Mouse (Mus musculus) megakaryocyte, embryonic 14.5 days (primary cell): ENCODE data around the gene Mtmr3. TPM values are rescaled to one million over a fixed set of nuclear protein-coding genes. Genes with fewer than 3 reads are reported as not detected.

Source experiments
- H3K27me3 ChIP-seq: replicated peaks from 2 replicates; pipeline ENCODE3; 2012; ENCODE audit warnings: inconsistent platforms
- H3K36me3 ChIP-seq: replicated peaks from 2 replicates; pipeline ENCODE3; 2012; ENCODE audit warnings: low read length, inconsistent platforms, mixed read lengths
- H3K4me1 ChIP-seq: 2 replicates; pipeline ENCODE4 v1.6.1; 2012; ENCODE audit warnings: inconsistent platforms
- H3K4me3 ChIP-seq: replicated peaks from 2 replicates; pipeline ENCODE3; 2012; ENCODE audit warnings: moderate library complexity, mild to moderate bottlenecking, inconsistent platforms
- H3K9me3 ChIP-seq: 2 replicates; pipeline ENCODE4 v1.6.1; 2012; ENCODE audit warnings: inconsistent platforms
- FLI1 ChIP-seq: IDR thresholded peaks from 2 replicates; pipeline ENCODE4 v1.6.1; 2012; ENCODE audit warnings: low read length, inconsistent platforms, mixed read lengths
- GATA1 ChIP-seq: IDR thresholded peaks from 3 replicates; pipeline ENCODE4 v1.6.1; 2012; ENCODE audit warnings: mixed read lengths, low read length, inconsistent platforms, borderline replicate concordance
- polyA plus RNA-seq: library from polyadenylated mRNA; stranded (reverse); fragments of >175 nt; gene quantifications from 2 replicates; pipeline ENCODE4 v1.2.3, GENCODE M21; 2012; ENCODE audit warnings: low replicate concordance; ENCODE audit not compliant: insufficient read depth

The Mtmr3 gene
- polyA plus RNA-seq, 1 experiment = 8.7 TPM

DNA sequence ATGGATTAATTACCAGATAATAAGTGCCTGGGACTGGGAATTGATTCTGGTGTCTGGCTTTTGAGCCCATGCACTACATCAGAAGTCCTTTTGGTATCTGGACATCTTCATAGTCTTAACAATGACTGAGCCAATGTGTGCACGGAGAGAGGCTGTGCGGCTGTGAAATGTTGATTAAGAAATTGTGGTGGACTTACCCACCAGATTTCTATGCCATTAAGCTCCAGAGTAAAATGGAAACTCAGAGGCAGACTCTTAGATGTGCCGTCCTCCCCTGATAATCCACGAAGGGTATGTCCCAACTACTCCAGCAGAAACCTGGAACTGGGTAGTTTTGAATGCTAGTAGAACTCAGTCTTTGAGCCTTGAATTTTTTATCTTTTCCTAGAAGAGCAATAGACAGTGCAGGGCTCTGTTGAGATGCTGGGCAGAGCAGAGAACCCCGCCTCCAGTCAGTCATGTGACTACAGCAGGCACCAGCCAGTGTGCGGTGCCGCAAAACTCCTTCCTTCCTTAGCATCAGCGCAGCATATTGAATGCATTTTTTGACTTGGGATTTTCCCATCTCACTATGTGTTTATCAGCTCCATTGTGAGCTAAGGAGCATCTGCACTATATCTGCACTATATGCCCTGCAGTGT, 139.6 kb downstream of the Mtmr3 start:
- peaks cover 57% of the 10 kb centered on the region for H3K27me3 ChIP-seq
- H3K36me3 ChIP-seq = no peaks in the 10 kb centered on the region
- no peaks in the 10 kb centered on the region for H3K9me3 ChIP-seq
- H3K4me3 ChIP-seq = no peak overlapping the region
- H3K4me1 ChIP-seq = 0 out of 2 replicates have a peak, but pooled peaks cover under 1% of the 10 kb centered on the region
- TF ChIP-seq FLI1 (no peak), GATA1 (no peak)

GRCm38 (mm10) chr11:4452467-4453184, 142.0 kb downstream of the Mtmr3 start:
- Histone ChIP-seq H3K9me3 (no peaks in the 10 kb centered on the region), H3K4me3 (no peak overlapping the region), H3K36me3 (no peaks in the 10 kb centered on the region), H3K4me1 (no peaks in the 10 kb centered on the region), H3K27me3 (peaks cover 41% of the 10 kb centered on the region)
- no peak for TF ChIP-seq FLI1

DNA sequence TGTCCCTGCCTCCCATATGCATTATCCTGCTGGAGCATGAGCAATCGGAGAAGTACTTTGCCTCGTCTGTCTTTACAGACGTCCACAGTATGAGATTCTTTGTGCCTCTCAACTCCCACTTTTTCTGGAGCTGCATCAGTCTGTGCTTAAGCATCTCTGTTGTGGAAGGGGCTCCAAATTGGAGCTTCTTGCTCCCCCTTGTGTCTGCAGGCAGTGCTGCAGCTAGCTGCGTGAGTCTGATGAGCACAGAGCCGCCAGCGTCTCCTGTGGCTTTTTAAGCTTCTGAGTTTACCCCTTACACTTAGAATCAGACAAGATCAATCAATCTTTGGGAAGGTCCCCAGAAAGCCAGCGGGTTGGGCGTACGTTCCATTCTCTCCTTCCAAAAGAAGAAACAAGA, 143.5 kb downstream of the Mtmr3 start:
- no peak overlapping the region for H3K4me3 ChIP-seq
- H3K9me3 ChIP-seq = no peaks in the 10 kb centered on the region
- peaks cover 38% of the 10 kb centered on the region for H3K27me3 ChIP-seq
- TF ChIP-seq GATA1 = no peak
- TF ChIP-seq FLI1 = no peak
- H3K4me1 ChIP-seq = peaks cover 3% of the 10 kb centered on the region; the same call in 1 of the 2 replicates
- H3K36me3 ChIP-seq = no peaks in the 10 kb centered on the region

DNA sequence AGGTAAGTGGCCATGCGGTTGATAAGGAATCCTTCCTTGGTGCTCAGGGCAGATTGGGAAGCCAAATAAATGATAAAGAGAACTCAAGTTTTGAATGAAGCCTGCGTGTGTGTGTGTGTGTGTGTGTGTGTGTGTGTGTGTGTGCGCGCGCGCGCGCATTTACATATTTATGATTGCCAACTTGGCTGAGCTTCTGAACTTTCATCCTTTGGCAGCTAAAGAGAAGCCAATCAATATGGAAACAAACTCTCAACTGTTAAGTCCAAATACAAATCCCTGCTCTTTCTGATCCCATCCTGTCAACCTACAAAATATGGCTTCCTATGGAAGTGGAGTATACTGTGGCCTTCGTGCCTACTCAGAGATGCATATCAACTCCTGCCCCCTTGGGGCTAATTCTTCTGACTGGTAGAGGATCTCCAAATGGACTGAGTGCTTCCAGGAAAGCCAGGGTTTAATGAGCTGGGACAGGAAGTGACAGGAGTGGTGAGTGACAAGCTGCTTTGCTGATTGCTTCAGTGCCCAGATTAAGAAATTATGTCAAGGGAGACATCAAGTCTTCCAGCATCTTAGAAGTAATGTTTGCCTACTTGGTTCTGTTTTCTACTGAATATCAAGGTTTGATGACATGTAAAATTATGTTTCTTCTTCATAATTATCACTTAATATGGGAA, 148.3 kb downstream of the Mtmr3 start:
- H3K9me3 ChIP-seq = no peaks in the 10 kb centered on the region

GRCm38 (mm10) chr11:4442280-4442679, 152.4 kb downstream of the Mtmr3 start:
- no peak for TF ChIP-seq FLI1
- TF ChIP-seq GATA1 = no peak
- Histone ChIP-seq H3K36me3 (no peaks in the 10 kb centered on the region), H3K27me3 (peaks cover 11% of the 10 kb centered on the region), H3K4me3 (no peak overlapping the region), H3K9me3 (no peaks in the 10 kb centered on the region), H3K4me1 (peaks cover 7% of the 10 kb centered on the region)

More for the DNA sequence above, 148.3 kb downstream of the Mtmr3 start:
- no peaks in the 10 kb centered on the region for H3K36me3 ChIP-seq
- H3K4me1 ChIP-seq = peaks cover 7% of the 10 kb centered on the region
- no peak for TF ChIP-seq GATA1
- no peak for TF ChIP-seq FLI1
- H3K27me3 ChIP-seq = peaks cover 19% of the 10 kb centered on the region
- H3K4me3 ChIP-seq = no peak overlapping the region

DNA sequence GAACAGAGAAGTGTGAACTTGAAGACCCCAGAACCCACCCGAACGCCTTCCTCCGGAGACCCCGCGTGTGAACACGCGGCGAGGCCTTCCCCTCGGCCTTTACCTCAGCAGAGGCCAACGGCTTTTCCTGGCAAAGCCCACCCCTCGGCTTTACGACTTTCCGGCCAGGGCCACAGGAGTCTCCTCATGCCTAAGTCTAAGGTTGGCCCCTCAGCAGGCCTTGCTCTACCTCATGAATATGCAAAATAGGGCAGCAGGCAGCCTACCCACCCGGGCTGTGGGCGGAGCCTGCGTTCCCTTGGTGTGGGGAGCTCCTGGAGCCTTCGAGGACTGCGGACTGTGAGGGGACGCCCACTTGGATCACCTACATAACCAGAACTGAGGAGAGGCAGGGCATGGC, 153.7 kb downstream of the Mtmr3 start, which contains the start of gene Hormad2:
Hormad2 (minus strand) TSS at position 128 of the 400 bp plus-strand sequence.
- TF ChIP-seq GATA1 (no peak), FLI1 (no peak)
- Histone ChIP-seq H3K4me3 (no peak within 1 kb of the TSS), H3K27me3 (peaks cover 9% of the 10 kb centered on the region), H3K4me1 (peaks cover 4% of the 10 kb centered on the region; the same call in 1 of the 2 replicates), H3K36me3 (no peaks in the 10 kb centered on the region), H3K9me3 (no peaks in the 10 kb centered on the region)

GRCm38 (mm10) chr11:4438211-4438610, 156.5 kb downstream of the Mtmr3 start:
- peaks cover 4% of the 10 kb centered on the region for H3K9me3 ChIP-seq
- peaks cover 8% of the 10 kb centered on the region for H3K27me3 ChIP-seq
- TF ChIP-seq GATA1 (no peak), FLI1 (no peak)
- H3K4me3 ChIP-seq = no peak overlapping the region
- H3K36me3 ChIP-seq = no peaks in the 10 kb centered on the region
- H3K4me1 ChIP-seq = peaks cover 4% of the 10 kb centered on the region; the same call in 1 of the 2 replicates

DNA sequence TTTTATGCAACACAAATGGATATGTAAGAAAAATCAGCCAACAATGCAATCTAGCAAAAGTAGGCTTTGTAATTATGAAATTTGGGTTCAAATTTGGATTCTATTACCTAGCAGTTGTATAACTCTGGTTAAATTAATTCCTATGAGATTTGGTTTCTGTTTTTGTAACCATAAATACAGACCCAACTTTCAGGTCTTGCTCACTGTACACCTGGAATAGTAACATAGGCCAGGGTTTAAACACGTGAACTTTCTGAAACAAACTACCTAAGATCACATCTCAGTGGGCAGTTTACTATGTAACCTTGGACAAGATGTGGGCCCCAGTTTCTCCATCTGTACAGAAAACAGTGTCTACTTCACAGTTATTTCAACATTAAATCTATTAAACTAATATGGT, 157.3 kb downstream of the Mtmr3 start:
- Histone ChIP-seq H3K4me3 (no peak overlapping the region), H3K9me3 (peaks cover 4% of the 10 kb centered on the region), H3K36me3 (no peaks in the 10 kb centered on the region), H3K27me3 (peaks cover 12% of the 10 kb centered on the region), H3K4me1 (peaks cover 2% of the 10 kb centered on the region; the same call in 1 of the 2 replicates)
- TF ChIP-seq FLI1 = no peak
- no peak for TF ChIP-seq GATA1

DNA sequence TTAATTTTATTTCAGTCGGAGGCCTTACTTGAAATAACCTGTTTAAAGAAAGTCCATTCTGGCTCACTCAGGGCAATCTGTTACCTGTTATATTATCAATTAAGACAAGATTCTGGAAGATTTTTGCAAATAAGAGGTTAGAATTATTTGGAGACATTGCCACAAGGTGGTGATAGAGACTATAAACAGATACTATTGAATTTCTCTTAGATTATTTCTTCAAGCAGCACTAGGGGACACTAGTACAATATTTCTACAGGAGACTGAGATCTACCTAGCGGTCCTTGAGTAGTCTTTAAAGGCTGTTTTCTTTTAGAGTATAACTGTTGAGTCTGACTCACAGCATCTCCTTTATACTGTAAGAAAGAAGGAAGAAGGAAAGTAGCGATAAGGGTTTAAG, 158.0 kb downstream of the Mtmr3 start:
- TF ChIP-seq FLI1 (no peak), GATA1 (no peak)
- H3K36me3 ChIP-seq = no peaks in the 10 kb centered on the region
- H3K27me3 ChIP-seq = peaks cover 14% of the 10 kb centered on the region
- no peaks in the 10 kb centered on the region for H3K4me1 ChIP-seq
- peaks cover 4% of the 10 kb centered on the region for H3K9me3 ChIP-seq
- no peak overlapping the region for H3K4me3 ChIP-seq

GRCm38 (mm10) chr11:4434461-4434860, 160.2 kb downstream of the Mtmr3 start:
- peak overlapping the region; percentile 38 for H3K4me3 ChIP-seq
- no peak for TF ChIP-seq GATA1
- TF ChIP-seq FLI1 = no peak
- no peaks in the 10 kb centered on the region for H3K36me3 ChIP-seq
- peaks cover 17% of the 10 kb centered on the region for H3K27me3 ChIP-seq
- H3K9me3 ChIP-seq = peaks cover 4% of the 10 kb centered on the region
- no peaks in the 10 kb centered on the region for H3K4me1 ChIP-seq

Other genes starting within 250 kb of the Mtmr3 start
- not detected in 2 replicates for gene Hormad2, start 153.8 kb downstream of the Mtmr3 start, polyA plus RNA-seq
- not detected in 2 replicates for gene Gm11032, start 25.2 kb upstream of the Mtmr3 start, polyA plus RNA-seq
- 30.5 and 53.9 TPM in 2 replicates for gene Ascc2, start 42.9 kb upstream of the Mtmr3 start, polyA plus RNA-seq
- 26.4 and 27.4 TPM in 2 replicates for gene Uqcr10, start 109.5 kb upstream of the Mtmr3 start, polyA plus RNA-seq
- gene Zmat5, start 109.8 kb upstream of the Mtmr3 start, polyA plus RNA-seq = 75.1 and 119 TPM in 2 replicates
- not detected in 2 replicates for gene Cabp7, start 151.9 kb upstream of the Mtmr3 start, polyA plus RNA-seq